Mouse (Mus musculus) G1E (cell line): ENCODE measurements at regions not wholly inside any gene's neighbourhood (a gene's known extent, or its start where the extent isn't known, plus 50 kb on each side); places are given as distances from the start of the nearest gene placed in this dataset.

Experiments used
- CTCF ChIP-seq: IDR thresholded peaks from 2 replicates; pipeline ENCODE4 v1.5.1; 2012; ENCODE audit warnings: low read depth, low read length, inconsistent platforms, mixed read lengths
- GATA1 ChIP-seq: IDR thresholded peaks from 2 replicates; pipeline ENCODE4 v1.6.1; 2012; ENCODE audit warnings: borderline replicate concordance, low read length, inconsistent platforms, mixed read lengths
- GATA2 ChIP-seq: IDR thresholded peaks from 2 replicates; pipeline ENCODE4 v1.6.1; 2012; ENCODE audit warnings: low read depth, low read length, inconsistent platforms, borderline replicate concordance
- POLR2AphosphoS5 ChIP-seq: IDR thresholded peaks from 2 replicates; pipeline ENCODE4 v1.6.1; 2012; ENCODE audit warnings: low read depth, low read length, inconsistent platforms; ENCODE audit not compliant: insufficient replicate concordance
- TAL1 ChIP-seq: conservative IDR thresholded peaks from 2 replicates; pipeline ENCODE4 v1.6.1; 2012; ENCODE audit warnings: low read depth, low read length, inconsistent platforms, mixed read lengths

DNA sequence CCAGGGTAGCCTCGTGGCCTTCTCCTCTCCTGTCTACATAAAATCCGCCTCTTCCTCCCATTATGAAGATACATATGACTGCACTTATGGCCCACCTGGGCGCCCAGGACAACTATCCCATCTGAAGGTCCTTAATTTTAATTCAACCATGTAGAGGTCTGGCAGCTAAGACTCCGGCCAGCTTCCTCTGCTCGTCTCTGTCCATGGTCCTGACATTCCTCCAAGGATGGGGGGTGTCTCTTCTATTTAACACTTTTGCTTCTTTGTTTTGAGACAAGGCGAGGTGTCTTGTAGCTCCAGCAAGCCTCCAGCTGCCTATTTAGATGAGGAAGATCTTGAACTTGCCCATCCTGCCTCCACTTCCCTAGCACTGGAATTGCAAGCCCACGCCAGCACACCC is 83.0 kb upstream of the Unc5b start:
- no peak for TF ChIP-seq CTCF
- TF ChIP-seq TAL1, result no peak
- TF ChIP-seq GATA2, result no peak
- no peak for TF ChIP-seq POLR2AphosphoS5
- TF ChIP-seq GATA1, result no peak
